Mouse (Mus musculus) layer of hippocampus, postnatal 14 days (tissue): ENCODE data around the gene Map3k11. TPM values are rescaled to one million over a fixed set of nuclear protein-coding genes. Genes with fewer than 3 reads are reported as not detected.

Experiments used
- DNase-seq, 2 experiments: peaks; one replicate each; pipeline ENCODE4 v3.0.0; 2021 to 2022; ENCODE audit warnings: low spot score in 2 of 2, mixed read lengths in 1 of 2
- long read RNA-seq, 2 experiments: library from polyadenylated mRNA; stranded (forward); transcript quantifications; one replicate each; pipeline ENCODE4 v2.0.0; 2021
- total RNA-seq, 2 experiments: library from RNA; stranded (reverse); gene quantifications; 2 replicates each; pipeline ENCODE4 v1.2.3; 2021

Map3k11 gene
- total RNA-seq: 10 to 100 TPM; 16.1 to 17.0 TPM
- long read RNA-seq, experiment 1, partial matches to known transcripts: 15 of 19 reads
- long read RNA-seq, experiment 1, other reads (novel, unspliced or antisense): 4 of 19 reads
- long read RNA-seq, experiment 2, partial matches to known transcripts: 18 of 21 reads
- long read RNA-seq, experiment 2, other reads (novel, unspliced or antisense): 3 of 21 reads

- DNase-seq: peak; percentile 98 to 99
Measured at GRCm38 (mm10) chr19:5688200-5689087, at the start of gene Map3k11, which contains the start of gene Pcnx3. TSS of gene Map3k11 (plus strand) at chr19:5688742. TSS of gene Pcnx3 (minus strand) at chr19:5688908.

GRCm38 (mm10) chr19:5640339-5640738 is 48.2 kb upstream of the Map3k11 start:
- no peak for DNase-seq

GRCm38 (mm10) chr19:5641021-5641420 is 47.5 kb upstream of the Map3k11 start:
- DNase-seq: no peak

- no peak for DNase-seq
Measured at GRCm38 (mm10) chr19:5641641-5642040, 46.9 kb upstream of the Map3k11 start.

- DNase-seq: no peak
Measured at GRCm38 (mm10) chr19:5645280-5645679, 43.3 kb upstream of the Map3k11 start.

- no peak for DNase-seq
Measured at GRCm38 (mm10) chr19:5646731-5647330, 41.7 kb upstream of the Map3k11 start.

GRCm38 (mm10) chr19:5647791-5648190 is 40.8 kb upstream of the Map3k11 start:
- DNase-seq: no peak

GRCm38 (mm10) chr19:5648401-5649297 is 39.9 kb upstream of the Map3k11 start:
- peak; percentile 79 to 80 for DNase-seq

- DNase-seq: no peak
Measured at GRCm38 (mm10) chr19:5649298-5649741, 39.2 kb upstream of the Map3k11 start.

GRCm38 (mm10) chr19:5651502-5652274 is 36.9 kb upstream of the Map3k11 start:
- no peak for DNase-seq

GRCm38 (mm10) chr19:5652570-5652969 is 36.0 kb upstream of the Map3k11 start:
- no peak for DNase-seq

- DNase-seq: no peak
Measured at GRCm38 (mm10) chr19:5653969-5654719, 34.4 kb upstream of the Map3k11 start.

- DNase-seq: no peak
Measured at GRCm38 (mm10) chr19:5654720-5655298, 33.7 kb upstream of the Map3k11 start.

- DNase-seq: peak in 1 of 2 experiments; percentile 39
Measured at GRCm38 (mm10) chr19:5660942-5661751, 27.4 kb upstream of the Map3k11 start.

GRCm38 (mm10) chr19:5662310-5662709 is 26.2 kb upstream of the Map3k11 start:
- no peak for DNase-seq

- peak; percentile 62 to 77 for DNase-seq
Measured at GRCm38 (mm10) chr19:5662981-5663913, 25.3 kb upstream of the Map3k11 start, which contains the start of gene Sipa1. TSS of gene Sipa1 (minus strand) at chr19:5663707.
